Mouse (Mus musculus): ENCODE measurements around the gene Fbxo27. TPM values are rescaled to one million over a fixed set of nuclear protein-coding genes. Genes with fewer than 3 reads are reported as not detected.

Gene Fbxo27
- polyA plus RNA-seq, 1 experiment: not detected

DNA sequence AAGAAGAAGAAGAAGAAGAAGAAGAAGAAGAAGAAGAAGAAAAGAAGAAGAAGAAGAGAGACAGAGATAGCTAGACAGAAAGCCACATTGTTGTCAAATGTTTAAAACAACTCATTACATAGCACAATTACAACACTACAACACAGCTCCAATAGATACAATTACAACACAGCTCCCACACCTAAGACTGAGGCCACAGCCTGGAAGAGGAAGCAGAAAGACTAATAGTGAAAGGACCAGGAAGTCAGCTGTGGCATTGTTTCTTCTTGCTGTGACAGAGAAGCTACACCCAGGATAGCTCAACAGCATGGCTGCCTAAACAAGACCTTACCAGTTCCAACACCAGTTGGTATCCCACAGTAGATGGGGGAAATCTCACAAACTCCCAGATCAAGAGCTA, 16.8 kb downstream of the Fbxo27 start:
- TF ChIP-seq MYOD1 (IDR thresholded peaks at IDR 0.05; ENCODE audit: control insufficient read depth in 1 of 3, insufficient read length in 2 of 3, low read depth in 2 of 3): no peak
- TF ChIP-seq TCF3 (IDR thresholded peaks at IDR 0.05; ENCODE audit: insufficient read length, low read depth): no peak
- TF ChIP-seq REST (IDR thresholded peaks at IDR 0.05; ENCODE audit: insufficient read depth, insufficient read length): no peak
- TF ChIP-seq TCF12 (IDR thresholded peaks at IDR 0.05; ENCODE audit: insufficient read depth, poor library complexity, severe bottlenecking): no peak
- no peak for TF ChIP-seq MYOG (IDR thresholded peaks at IDR 0.05; ENCODE audit: control insufficient read depth in 1 of 3, insufficient read depth in 1 of 3, insufficient read length in 2 of 3, low read depth in 2 of 3)
- TF ChIP-seq SRF (IDR thresholded peaks at IDR 0.05; ENCODE audit: control insufficient read depth, insufficient read length, low read depth): no peak
- no peak for TF ChIP-seq CEBPB (IDR thresholded peaks at IDR 0.05; ENCODE audit: insufficient read depth, poor library complexity, severe bottlenecking)
- TF ChIP-seq USF1 (IDR thresholded peaks at IDR 0.05; ENCODE audit: low read depth): no peak
- no peak for TF ChIP-seq E2F4 (IDR thresholded peaks at IDR 0.05; ENCODE audit: insufficient read depth)
- no peak for TF ChIP-seq MAX (IDR thresholded peaks at IDR 0.05; ENCODE audit: low read depth)
- no peak for TF ChIP-seq POLR2AphosphoS2 (IDR thresholded peaks at IDR 0.05; ENCODE audit: insufficient read length, low read depth)
- no peak for TF ChIP-seq POLR2A (IDR thresholded peaks at IDR 0.05; ENCODE audit: insufficient read length, low read depth)
- Histone ChIP-seq H3K4me3 (no peak overlapping the region), H3K4me2 (ENCODE audit: low read depth) (no peak overlapping the region)

DNA sequence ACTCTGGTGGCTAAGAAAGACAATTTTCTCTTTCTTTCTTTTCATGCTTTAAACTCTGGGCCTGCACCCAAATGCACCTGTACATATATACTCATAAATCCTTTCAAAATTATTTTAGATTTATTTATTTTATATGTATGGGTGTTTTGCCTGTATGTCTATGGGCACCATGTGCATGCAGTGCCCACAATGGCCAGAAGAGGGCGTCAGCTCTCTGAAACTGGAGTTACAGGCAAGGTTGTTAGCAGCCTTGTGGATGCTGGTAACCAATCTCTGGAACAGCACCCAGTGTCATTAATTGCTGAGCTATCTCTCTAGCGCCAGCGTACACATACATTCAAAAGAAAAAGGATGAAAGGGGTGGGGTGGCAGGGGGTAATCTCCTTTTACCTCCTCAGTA, 18.3 kb downstream of the Fbxo27 start:
- Histone ChIP-seq H3K4me2 (ENCODE audit: low read depth) (no peak overlapping the region), H3K36me3 (ENCODE audit: control insufficient read depth, insufficient read depth) (no peaks in the 10 kb centered on the region)
- no peak for TF ChIP-seq POLR2A (IDR thresholded peaks at IDR 0.05; ENCODE audit: insufficient read length, low read depth)
- no peak for TF ChIP-seq TCF3 (IDR thresholded peaks at IDR 0.05; ENCODE audit: insufficient read length, low read depth)
- TF ChIP-seq POLR2AphosphoS2 (IDR thresholded peaks at IDR 0.05; ENCODE audit: insufficient read length, low read depth): no peak
- no peak for TF ChIP-seq MAX (IDR thresholded peaks at IDR 0.05; ENCODE audit: low read depth)

More for the DNA sequence above, 16.8 kb downstream of the Fbxo27 start:
- no peaks in the 10 kb centered on the region for H3K36me3 ChIP-seq (ENCODE audit: control insufficient read depth, insufficient read depth)
- no peaks in the 10 kb centered on the region for H3K79me2 ChIP-seq (ENCODE audit: control insufficient read depth, insufficient read depth)
- no peaks in the 10 kb centered on the region for H3K27me3 ChIP-seq (ENCODE audit: control insufficient read depth, insufficient read depth, insufficient read length)
- no peak overlapping the region for H3ac ChIP-seq (ENCODE audit: control insufficient read depth, insufficient read length)

DNA sequence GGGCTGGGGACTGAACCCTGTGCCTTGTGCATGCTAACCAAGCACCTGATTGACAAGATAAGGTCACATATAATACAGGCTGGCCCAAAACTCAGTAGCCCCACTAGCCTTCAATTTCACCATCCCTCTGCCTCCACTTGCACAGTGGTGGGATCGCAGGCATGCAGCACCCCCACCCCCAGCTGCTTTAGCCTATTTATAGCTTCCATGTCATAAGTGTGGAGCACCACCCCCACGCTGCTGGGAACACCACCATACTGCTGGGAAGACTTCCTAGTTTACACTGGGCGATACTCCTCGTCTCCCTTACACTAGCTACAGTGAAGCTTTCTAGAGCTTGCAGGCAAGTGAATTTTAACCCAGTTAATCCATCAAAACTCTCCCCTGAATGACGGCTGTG, 22.0 kb downstream of the Fbxo27 start:
- peak in 2 of 3 experiments; percentile 52 to 84 for TF ChIP-seq MYOG (IDR thresholded peaks at IDR 0.05; ENCODE audit: control insufficient read depth in 1 of 3, insufficient read depth in 1 of 3, insufficient read length in 2 of 3, low read depth in 2 of 3)
- peak in 2 of 3 experiments; percentile 55 to 72 for TF ChIP-seq MYOD1 (IDR thresholded peaks at IDR 0.05; ENCODE audit: control insufficient read depth in 1 of 3, insufficient read length in 2 of 3, low read depth in 2 of 3)
- no peak for TF ChIP-seq TCF12 (IDR thresholded peaks at IDR 0.05; ENCODE audit: insufficient read depth, poor library complexity, severe bottlenecking)
- Histone ChIP-seq H3K27me3 (ENCODE audit: control insufficient read depth, insufficient read depth, insufficient read length) (no peaks in the 10 kb centered on the region), H3K36me3 (ENCODE audit: control insufficient read depth, insufficient read depth) (no peaks in the 10 kb centered on the region), H3K4me2 (ENCODE audit: low read depth) (peak overlapping the region; percentile 34), H3ac (ENCODE audit: control insufficient read depth, insufficient read length) (no peak overlapping the region), H3K79me2 (ENCODE audit: control insufficient read depth, insufficient read depth) (peaks cover 20% of the 10 kb centered on the region), H3K4me3 (no peak overlapping the region)

More for the DNA sequence above, 18.3 kb downstream of the Fbxo27 start:
- H3K79me2 ChIP-seq (ENCODE audit: control insufficient read depth, insufficient read depth): no peaks in the 10 kb centered on the region
- H3K27me3 ChIP-seq (ENCODE audit: control insufficient read depth, insufficient read depth, insufficient read length): no peaks in the 10 kb centered on the region
- H3ac ChIP-seq (ENCODE audit: control insufficient read depth, insufficient read length): no peak overlapping the region
- no peak overlapping the region for H3K4me3 ChIP-seq

DNA sequence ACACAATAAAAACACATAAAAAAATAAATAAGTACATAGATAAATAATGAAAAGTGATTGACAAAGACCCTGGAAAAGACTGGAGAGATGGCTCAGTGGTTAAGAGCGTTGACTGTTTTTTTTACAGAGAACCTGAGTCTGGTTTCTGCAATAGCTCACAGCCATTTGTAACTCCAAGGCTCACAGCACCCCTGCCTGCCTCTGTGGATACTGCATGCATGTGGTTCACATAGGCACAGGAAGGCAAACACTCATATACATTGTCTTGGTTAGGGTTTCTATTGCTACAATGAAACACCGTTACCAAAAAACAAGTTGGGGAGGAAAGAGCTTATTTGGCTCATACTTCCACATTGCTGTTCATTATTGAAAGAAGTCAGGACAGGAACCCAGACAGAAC, 22.9 kb downstream of the Fbxo27 start:
- H3ac ChIP-seq (ENCODE audit: control insufficient read depth, insufficient read length): no peak overlapping the region
- no peaks in the 10 kb centered on the region for H3K27me3 ChIP-seq (ENCODE audit: control insufficient read depth, insufficient read depth, insufficient read length)
- H3K36me3 ChIP-seq (ENCODE audit: control insufficient read depth, insufficient read depth): no peaks in the 10 kb centered on the region
- TF ChIP-seq MAX (IDR thresholded peaks at IDR 0.05; ENCODE audit: low read depth): no peak
- no peak for TF ChIP-seq REST (IDR thresholded peaks at IDR 0.05; ENCODE audit: insufficient read depth, insufficient read length)
- peak overlapping the region; percentile 64 for H3K4me3 ChIP-seq
- H3K79me2 ChIP-seq (ENCODE audit: control insufficient read depth, insufficient read depth): peaks cover 20% of the 10 kb centered on the region
- no peak overlapping the region for H3K4me2 ChIP-seq (ENCODE audit: low read depth)

DNA sequence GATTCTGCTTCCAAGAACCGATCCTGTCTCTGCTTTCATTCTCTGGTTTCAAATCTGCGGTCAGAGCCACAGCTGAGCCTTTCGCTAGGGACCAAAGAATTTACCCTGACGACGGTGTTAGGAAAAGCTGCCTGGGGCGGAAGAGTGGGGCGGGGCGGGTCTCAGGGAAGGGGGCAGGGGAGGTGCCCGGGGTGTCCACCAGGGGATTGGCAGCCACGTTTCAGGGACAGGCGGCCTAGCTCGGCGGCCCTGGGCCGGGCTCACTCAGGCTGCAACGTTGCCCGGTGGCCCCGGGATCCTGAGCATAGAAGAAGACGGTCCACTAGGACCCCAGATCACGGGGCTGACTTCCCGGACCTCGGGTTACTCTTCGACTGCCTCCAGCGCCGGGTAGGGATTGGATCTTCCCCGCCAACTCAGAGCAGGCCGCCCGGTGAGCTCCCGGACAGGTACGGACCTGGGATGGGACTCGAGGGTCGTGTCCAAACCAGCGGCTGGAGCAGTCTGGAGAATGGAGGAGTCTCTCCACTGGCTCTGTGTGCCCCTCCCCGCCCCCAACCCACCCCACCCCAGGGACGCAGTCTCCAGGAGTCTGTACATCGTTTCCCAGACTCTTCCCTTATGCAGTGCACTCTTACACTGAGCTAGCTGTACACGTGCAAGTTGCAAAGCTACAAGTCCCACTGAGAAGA, 24.1 kb downstream of the Fbxo27 start, which contains the start of gene Fbxo17:
TSS of gene Fbxo17 (plus strand) at position 215 of the 692 bp plus-strand sequence.
- Histone ChIP-seq H3K4me3 (peak within 1 kb of the TSS; percentile 64), H3K79me2 (ENCODE audit: control insufficient read depth, insufficient read depth) (peaks cover 20% of the 10 kb centered on the region), H3K4me2 (ENCODE audit: low read depth) (peak within 1 kb of the TSS; percentile 81), H3K36me3 (ENCODE audit: control insufficient read depth, insufficient read depth) (no peaks in the 10 kb centered on the region), H3ac (ENCODE audit: control insufficient read depth, insufficient read length) (peak within 1 kb of the TSS; percentile 78), H3K27me3 (ENCODE audit: control insufficient read depth, insufficient read depth, insufficient read length) (no peaks in the 10 kb centered on the region)
- TF ChIP-seq MYOD1 (IDR thresholded peaks at IDR 0.05; ENCODE audit: control insufficient read depth in 1 of 3, insufficient read length in 2 of 3, low read depth in 2 of 3) (peak in 2 of 3 experiments; percentile 27 to 53), USF1 (IDR thresholded peaks at IDR 0.05; ENCODE audit: low read depth) (no peak), POLR2AphosphoS2 (IDR thresholded peaks at IDR 0.05; ENCODE audit: insufficient read length, low read depth) (no peak), SRF (IDR thresholded peaks at IDR 0.05; ENCODE audit: control insufficient read depth, insufficient read length, low read depth) (no peak), CEBPB (IDR thresholded peaks at IDR 0.05; ENCODE audit: insufficient read depth, poor library complexity, severe bottlenecking) (no peak), E2F4 (IDR thresholded peaks at IDR 0.05; ENCODE audit: insufficient read depth) (no peak), MYOG (IDR thresholded peaks at IDR 0.05; ENCODE audit: control insufficient read depth in 1 of 3, insufficient read depth in 1 of 3, insufficient read length in 2 of 3, low read depth in 2 of 3) (peak in 2 of 3 experiments; percentile 45 to 78), TCF12 (IDR thresholded peaks at IDR 0.05; ENCODE audit: insufficient read depth, poor library complexity, severe bottlenecking) (peak; percentile 45), POLR2A (IDR thresholded peaks at IDR 0.05; ENCODE audit: insufficient read length, low read depth) (peak; percentile 80), REST (IDR thresholded peaks at IDR 0.05; ENCODE audit: insufficient read depth, insufficient read length) (no peak), MAX (IDR thresholded peaks at IDR 0.05; ENCODE audit: low read depth) (no peak), TCF3 (IDR thresholded peaks at IDR 0.05; ENCODE audit: insufficient read length, low read depth) (no peak)
